Mouse (Mus musculus): Measurements from ENCODE around the gene Gm45713. TPM values are rescaled to one million over a fixed set of nuclear protein-coding genes. Genes with fewer than 3 reads are reported as not detected.

Gene Gm45713
- polyA plus RNA-seq, 1 experiment from 2014 or later, result 0.70 TPM

- no peak for ATAC-seq
- Histone ChIP-seq H3K36me3 (ENCODE audit: control insufficient read depth, insufficient read depth) (peaks cover 29% of the 10 kb centered on the region), H3K27me3 (replicated peaks; ENCODE audit: control insufficient read depth, insufficient read depth, low read length) (no peaks in the 10 kb centered on the region), H3K4me1 (replicated peaks; ENCODE audit: control insufficient read depth, insufficient read depth, low read length) (no peaks in the 10 kb centered on the region), H3K9me3 (ENCODE audit: control insufficient read depth) (no peaks in the 10 kb centered on the region), H3K27ac (ENCODE audit: low read depth, low read length) (no peak overlapping the region), H3K9ac (ENCODE audit: low read depth, low read length) (no peak overlapping the region), H3K4me2 (replicated peaks; ENCODE audit: low read depth) (no peak overlapping the region), H3K4me3 (ENCODE audit: low read depth, low read length) (no peak overlapping the region)
- 45% methylated on average over 7 of the region's 7 CpGs for WGBS
- TF ChIP-seq CTCF (IDR thresholded peaks at IDR 0.05; ENCODE audit: low read depth), result no peak
These were observed 41.9 kb downstream of the Gm45713 start for GRCm38 (mm10) chr7:45094121-45094520.

DNA sequence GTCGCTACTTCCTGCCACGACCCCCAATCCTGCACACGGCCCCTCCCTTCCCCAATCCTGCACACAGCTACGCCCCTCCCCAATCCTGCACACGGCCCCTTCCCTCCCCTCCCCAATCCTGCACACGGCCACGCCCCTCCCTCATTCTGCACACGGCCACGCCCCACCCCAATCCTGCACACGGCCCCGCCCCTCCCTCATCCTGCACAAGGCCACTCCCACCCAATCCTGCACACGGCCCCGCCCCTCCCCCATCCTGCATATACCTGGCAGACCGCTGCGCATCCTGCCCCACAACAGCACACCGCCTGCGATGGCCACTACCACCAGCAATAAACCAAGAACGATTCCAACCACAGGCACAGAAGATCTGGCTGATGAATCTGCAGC, 42.5 kb downstream of the Gm45713 start:
- Histone ChIP-seq H3K4me3 (ENCODE audit: low read depth, low read length) (no peak overlapping the region), H3K4me1 (replicated peaks; ENCODE audit: control insufficient read depth, insufficient read depth, low read length) (no peaks in the 10 kb centered on the region), H3K4me2 (replicated peaks; ENCODE audit: low read depth) (no peak overlapping the region), H3K27ac (ENCODE audit: low read depth, low read length) (0 out of 2 replicates have a peak overlapping the region, but pooled peaks have one; percentile 50), H3K36me3 (ENCODE audit: control insufficient read depth, insufficient read depth) (peaks cover 32% of the 10 kb centered on the region), H3K9me3 (ENCODE audit: control insufficient read depth) (no peaks in the 10 kb centered on the region), H3K27me3 (replicated peaks; ENCODE audit: control insufficient read depth, insufficient read depth, low read length) (no peaks in the 10 kb centered on the region), H3K9ac (ENCODE audit: low read depth, low read length) (no peak overlapping the region)
- WGBS, result 40% methylated on average over 17 of the region's 18 CpGs
- TF ChIP-seq CTCF (IDR thresholded peaks at IDR 0.05; ENCODE audit: low read depth), result no peak
- ATAC-seq, result no peak

- ATAC-seq, result no peak
- Histone ChIP-seq H3K9me3 (ENCODE audit: control insufficient read depth) (no peaks in the 10 kb centered on the region), H3K36me3 (ENCODE audit: control insufficient read depth, insufficient read depth) (peaks cover 37% of the 10 kb centered on the region), H3K27ac (ENCODE audit: low read depth, low read length) (peak overlapping the region; percentile 50; the same call in 1 of the 2 replicates), H3K9ac (ENCODE audit: low read depth, low read length) (no peak overlapping the region), H3K4me1 (replicated peaks; ENCODE audit: control insufficient read depth, insufficient read depth, low read length) (no peaks in the 10 kb centered on the region), H3K4me2 (replicated peaks; ENCODE audit: low read depth) (no peak overlapping the region), H3K4me3 (ENCODE audit: low read depth, low read length) (no peak overlapping the region), H3K27me3 (replicated peaks; ENCODE audit: control insufficient read depth, insufficient read depth, low read length) (no peaks in the 10 kb centered on the region)
- TF ChIP-seq CTCF (IDR thresholded peaks at IDR 0.05; ENCODE audit: low read depth), result no peak
- 54% methylated on average over 12 of the region's 12 CpGs for WGBS
These were observed 43.1 kb downstream of the Gm45713 start for GRCm38 (mm10) chr7:45092828-45093515.

DNA sequence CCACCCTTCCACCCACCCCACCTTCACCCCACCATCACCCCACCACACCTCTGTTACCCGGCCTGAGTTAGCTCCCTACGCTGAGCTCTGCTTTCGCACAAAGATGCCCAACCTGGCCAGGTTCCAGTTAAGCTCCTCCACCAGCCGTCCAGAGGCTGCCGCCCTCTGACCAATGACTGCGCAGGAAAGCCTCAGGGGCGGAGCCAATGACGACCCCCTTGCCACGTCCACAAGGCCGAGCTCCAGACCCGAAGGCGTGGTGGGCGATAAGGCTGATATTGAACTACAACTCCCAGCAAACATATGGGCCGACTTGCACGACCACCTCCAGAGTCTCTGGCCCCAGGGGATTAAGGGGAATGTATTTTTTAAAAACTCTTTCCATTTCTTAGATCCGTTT, 44.0 kb downstream of the Gm45713 start, which contains the start of gene Rcn3:
Rcn3 (minus strand) TSS at position 174 of the 400 bp plus-strand sequence.
- Histone ChIP-seq H3K27ac (ENCODE audit: low read depth, low read length) (peak within 1 kb of the TSS; percentile 60; the same call in 1 of the 2 replicates), H3K4me3 (ENCODE audit: low read depth, low read length) (peak within 1 kb of the TSS; percentile 40), H3K36me3 (ENCODE audit: control insufficient read depth, insufficient read depth) (peaks cover 39% of the 10 kb centered on the region), H3K9me3 (ENCODE audit: control insufficient read depth) (no peaks in the 10 kb centered on the region), H3K27me3 (replicated peaks; ENCODE audit: control insufficient read depth, insufficient read depth, low read length) (no peaks in the 10 kb centered on the region), H3K4me2 (replicated peaks; ENCODE audit: low read depth) (peak within 1 kb of the TSS; percentile 56), H3K9ac (ENCODE audit: low read depth, low read length) (peak within 1 kb of the TSS; percentile 53), H3K4me1 (replicated peaks; ENCODE audit: control insufficient read depth, insufficient read depth, low read length) (no peaks in the 10 kb centered on the region)
- 4% methylated on average over 16 of the region's 16 CpGs for WGBS
- ATAC-seq, result peak; percentile 55
- TF ChIP-seq CTCF (IDR thresholded peaks at IDR 0.05; ENCODE audit: low read depth), result no peak

- WGBS, result 21% methylated on average over 35 of the region's 35 CpGs
- Histone ChIP-seq H3K4me1 (replicated peaks; ENCODE audit: control insufficient read depth, insufficient read depth, low read length) (no peaks in the 10 kb centered on the region), H3K27me3 (replicated peaks; ENCODE audit: control insufficient read depth, insufficient read depth, low read length) (no peaks in the 10 kb centered on the region), H3K36me3 (ENCODE audit: control insufficient read depth, insufficient read depth) (peaks cover 41% of the 10 kb centered on the region), H3K4me3 (ENCODE audit: low read depth, low read length) (peak overlapping the region; percentile 40), H3K9ac (ENCODE audit: low read depth, low read length) (peak overlapping the region; percentile 53), H3K27ac (ENCODE audit: low read depth, low read length) (peak overlapping the region; percentile 60; the same call in 1 of the 2 replicates), H3K9me3 (ENCODE audit: control insufficient read depth) (no peaks in the 10 kb centered on the region), H3K4me2 (replicated peaks; ENCODE audit: low read depth) (peak overlapping the region; percentile 56)
- no peak for TF ChIP-seq CTCF (IDR thresholded peaks at IDR 0.05; ENCODE audit: low read depth)
- no peak for ATAC-seq
These were observed 44.7 kb downstream of the Gm45713 start for GRCm38 (mm10) chr7:45091001-45091990.
